Mouse (Mus musculus) heart, adult 2 months (tissue): Measurements from ENCODE around the gene Fli1.

Experiments
- CTCF ChIP-seq: fragments of 200-600 bp; IDR thresholded peaks from 2 replicates; pipeline ENCODE4 v1.8.1; 2022; ENCODE audit warnings: antibody characterized with exemption, mild to moderate bottlenecking, moderate library complexity
- EP300 ChIP-seq: fragments of 200-500 bp; IDR thresholded peaks from 2 replicates; pipeline ENCODE4 v1.6.1; 2011; ENCODE audit warnings: low read depth, low read length, control low read depth; ENCODE audit not compliant: insufficient read depth
- POLR2A ChIP-seq: fragments of 200-500 bp; IDR thresholded peaks from 2 replicates; pipeline ENCODE4 v1.6.1; 2011; ENCODE audit warnings: mild to moderate bottlenecking, low read depth, low read length, control low read depth; ENCODE audit not compliant: insufficient read depth

DNA sequence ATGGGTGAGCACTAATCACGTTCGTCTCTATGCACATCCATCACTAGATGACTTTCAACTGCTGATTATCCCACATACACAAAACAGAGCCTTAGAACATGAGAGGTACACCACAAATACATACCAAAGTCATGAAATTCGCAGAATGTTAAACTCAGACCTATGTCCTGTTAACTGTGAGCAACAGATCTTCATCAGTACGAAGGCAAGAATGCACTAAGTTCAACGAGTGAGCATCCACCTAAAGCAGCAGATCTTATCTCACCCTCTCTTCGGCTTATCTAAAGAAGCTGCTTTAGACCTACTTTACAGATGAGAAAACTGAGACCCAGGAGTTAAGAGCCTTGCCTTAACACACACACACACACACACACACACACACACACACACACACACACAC lies 5.0 kb downstream of the Fli1 start:
- TF ChIP-seq POLR2A (no peak), CTCF (no peak), EP300 (no peak)
